Mouse (Mus musculus) midbrain, postnatal 0 days (tissue): ENCODE results near the gene Mroh3. TPM values are rescaled to one million over a fixed set of nuclear protein-coding genes. Genes with fewer than 3 reads are reported as not detected.

Experiments used
- ATAC-seq: fragments of 200-750 bp; cut with Nextera tagmentation; 2 replicates; pipeline ENCODE4 v1.8.0; 2017; ENCODE audit warnings: moderate number of reproducible peaks, mild to moderate bottlenecking, moderate TSS enrichment, moderate library complexity; ENCODE audit not compliant: low FRiP score
- DNase-seq: peaks from one replicate; pipeline ENCODE4 v3.0.0-alpha.2; 2015; ENCODE audit warnings: low spot score
- H3K27ac ChIP-seq: fragments of 300-500 bp; sonication (generic); 2 replicates; pipeline ENCODE4 v1.5.1; 2014; ENCODE audit warnings: low read depth, mild to moderate bottlenecking, low read length, mixed read lengths
- H3K27me3 ChIP-seq: fragments of 300-500 bp; sonication (generic); 2 replicates; pipeline ENCODE4 v1.6.1; 2014; ENCODE audit warnings: low read length, control low read depth, mixed read lengths; ENCODE audit not compliant: insufficient read depth
- H3K36me3 ChIP-seq: fragments of 300-500 bp; sonication (generic); 2 replicates; pipeline ENCODE4 v1.6.1; 2014; ENCODE audit warnings: low read length, control low read depth, mixed read lengths; ENCODE audit not compliant: insufficient read depth
- H3K4me1 ChIP-seq: fragments of 300-500 bp; sonication (generic); 2 replicates; pipeline ENCODE4 v1.6.1; 2014; ENCODE audit warnings: mild to moderate bottlenecking, control low read depth, antibody characterized with exemption, low read length, mixed read lengths; ENCODE audit not compliant: insufficient read depth
- H3K4me2 ChIP-seq: fragments of 300-500 bp; sonication (generic); 2 replicates; pipeline ENCODE4 v1.6.1; 2014; ENCODE audit warnings: low read depth, mild to moderate bottlenecking, low read length, mixed read lengths; ENCODE audit not compliant: poor library complexity, severe bottlenecking
- H3K4me3 ChIP-seq: fragments of 300-500 bp; sonication (generic); 2 replicates; pipeline ENCODE4 v1.5.1; 2014; ENCODE audit warnings: low read depth, mild to moderate bottlenecking, low read length, moderate library complexity
- H3K9ac ChIP-seq: fragments of 300-500 bp; sonication (generic); replicated peaks from 2 replicates; pipeline ENCODE4 v1.6.1; 2014; ENCODE audit warnings: mild to moderate bottlenecking, low read length, moderate library complexity, mixed read lengths; ENCODE audit not compliant: poor library complexity, severe bottlenecking
- H3K9me3 ChIP-seq: fragments of 300-500 bp; sonication (generic); 2 replicates; pipeline ENCODE4 v1.6.1; 2016; ENCODE audit warnings: low read length, control low read depth
- CTCF ChIP-seq: IDR thresholded peaks from 2 replicates; pipeline ENCODE4 v1.5.1; 2016; ENCODE audit warnings: antibody characterized with exemption, mild to moderate bottlenecking
- WGBS: fragments of 180-500 bp; shearing (Covaris S2); extraction: QIAGEN DNeasy Blood & Tissue Kit; methylation state at CpG from one replicate; pipeline ENCODE4 v1.1.7; 2014; 5-methylcytosine and 5-hydroxymethylcytosine counted together
- polyA plus RNA-seq: library from polyadenylated mRNA; unstranded; fragments of >200 nt; fragmentation: Nextera tagmentation; extraction: Ambion mirVana; gene quantifications from 2 replicates; pipeline ENCODE4 v1.2.1, GENCODE M21; 2015
- total RNA-seq: library from RNA; depleted of rRNA; stranded (reverse); fragments of >200 nt; gene quantifications from 2 replicates; pipeline ENCODE4 v1.2.3, GENCODE M21; 2014

The Mroh3 gene
- total and polyA plus RNA-seq, 2 experiments from 2014 or later = 0.27 TPM; not detected in 1

- H3K4me1 ChIP-seq = peaks cover 66% of the 10 kb centered on the region
- no peak overlapping the region for H3K4me3 ChIP-seq
- no peaks in the 10 kb centered on the region for H3K36me3 ChIP-seq
- H3K9me3 ChIP-seq = no peaks in the 10 kb centered on the region
- no peak for ATAC-seq
- 26% methylated on average over 10 of the region's 10 CpGs for WGBS
- no peak overlapping the region; the same call in 1 of the 2 replicates for H3K27ac ChIP-seq
- H3K4me2 ChIP-seq = peak overlapping the region; percentile 35
- H3K27me3 ChIP-seq = no peaks in the 10 kb centered on the region
- TF ChIP-seq CTCF = no peak
- H3K9ac ChIP-seq = 0 out of 2 replicates have a peak overlapping the region, but pooled peaks have one; percentile 24
- no peak for DNase-seq
Observed at GRCm38 (mm10) chr1:136138191-136138830, 74.3 kb downstream of the Mroh3 start.

- H3K27me3 ChIP-seq = no peaks in the 10 kb centered on the region
- 0% methylated on average over 4 of the region's 4 CpGs for WGBS
- H3K9ac ChIP-seq = 0 out of 2 replicates have a peak overlapping the region, but pooled peaks have one; percentile 24
Observed at GRCm38 (mm10) chr1:136137575-136137974, 75.1 kb downstream of the Mroh3 start.

DNA sequence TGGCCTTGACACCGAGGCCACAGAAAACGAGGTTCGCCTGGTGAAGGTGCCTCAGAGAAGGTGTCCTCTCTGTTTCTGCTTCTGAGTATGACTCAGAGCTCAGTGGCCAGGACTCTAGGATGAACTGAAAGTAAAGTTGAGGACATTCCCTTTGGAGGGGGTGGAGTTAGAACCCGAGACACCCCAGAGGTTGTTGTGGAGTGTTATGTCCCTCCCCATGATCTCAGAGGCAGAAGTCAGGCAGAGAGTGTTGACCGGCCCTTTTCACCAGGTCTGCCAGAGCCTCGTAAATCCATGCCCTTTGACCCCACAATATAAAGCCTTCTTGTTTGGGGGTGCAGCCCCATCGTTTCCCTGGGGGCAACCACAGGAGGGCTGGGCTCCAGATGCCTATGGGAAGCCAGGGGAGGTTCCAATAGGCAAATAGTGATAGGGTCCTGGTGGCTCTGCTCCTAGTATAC lies 75.5 kb downstream of the Mroh3 start:
- Histone ChIP-seq H3K9ac (no peak overlapping the region), H3K4me2 (peak overlapping the region; percentile 35), H3K9me3 (no peaks in the 10 kb centered on the region), H3K36me3 (no peaks in the 10 kb centered on the region), H3K4me3 (no peak overlapping the region), H3K27me3 (no peaks in the 10 kb centered on the region), H3K4me1 (peaks cover 54% of the 10 kb centered on the region), H3K27ac (no peak overlapping the region; the same call in 1 of the 2 replicates)
- DNase-seq = no peak
- TF ChIP-seq CTCF = no peak
- WGBS = 31% methylated on average over 7 of the region's 7 CpGs
- no peak for ATAC-seq

More at GRCm38 (mm10) chr1:136137575-136137974, 75.1 kb downstream of the Mroh3 start:
- no peak overlapping the region for H3K27ac ChIP-seq
- ATAC-seq = no peak
- peak overlapping the region; percentile 35 for H3K4me2 ChIP-seq
- no peak for TF ChIP-seq CTCF
- no peak overlapping the region for H3K4me3 ChIP-seq
- H3K4me1 ChIP-seq = peaks cover 59% of the 10 kb centered on the region
- no peaks in the 10 kb centered on the region for H3K9me3 ChIP-seq
- peak; percentile 84 for DNase-seq
- no peaks in the 10 kb centered on the region for H3K36me3 ChIP-seq

DNA sequence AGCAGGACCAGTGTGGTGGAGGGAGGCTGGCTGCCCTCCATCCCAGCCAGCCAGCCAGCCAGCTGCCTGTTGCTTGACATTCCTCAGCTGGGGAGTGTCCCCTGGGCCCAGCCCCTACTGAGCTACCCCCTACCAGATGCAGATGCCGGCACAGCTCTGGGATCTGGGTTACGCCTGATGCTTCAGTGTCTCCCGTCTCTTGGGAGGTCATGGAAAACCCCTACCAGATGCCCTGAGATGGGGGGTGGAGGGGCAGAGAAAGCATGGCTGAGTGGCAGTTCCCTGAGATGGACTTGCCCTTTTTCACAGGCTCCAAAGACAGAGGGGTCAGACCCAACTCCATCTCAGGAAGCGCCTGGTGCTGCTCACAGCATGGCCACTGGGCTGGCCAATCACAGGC lies 76.1 kb downstream of the Mroh3 start:
- Histone ChIP-seq H3K36me3 (no peaks in the 10 kb centered on the region), H3K27ac (no peak overlapping the region), H3K9ac (no peak overlapping the region; the same call in 1 of the 2 replicates), H3K4me3 (no peak overlapping the region), H3K4me2 (peak overlapping the region; percentile 35; the same call in 1 of the 2 replicates), H3K9me3 (no peaks in the 10 kb centered on the region), H3K27me3 (no peaks in the 10 kb centered on the region), H3K4me1 (peaks cover 50% of the 10 kb centered on the region)
- DNase-seq (no peak), ATAC-seq (no peak)
- WGBS = 45% methylated on average over 4 of the region's 4 CpGs
- no peak for TF ChIP-seq CTCF

DNA sequence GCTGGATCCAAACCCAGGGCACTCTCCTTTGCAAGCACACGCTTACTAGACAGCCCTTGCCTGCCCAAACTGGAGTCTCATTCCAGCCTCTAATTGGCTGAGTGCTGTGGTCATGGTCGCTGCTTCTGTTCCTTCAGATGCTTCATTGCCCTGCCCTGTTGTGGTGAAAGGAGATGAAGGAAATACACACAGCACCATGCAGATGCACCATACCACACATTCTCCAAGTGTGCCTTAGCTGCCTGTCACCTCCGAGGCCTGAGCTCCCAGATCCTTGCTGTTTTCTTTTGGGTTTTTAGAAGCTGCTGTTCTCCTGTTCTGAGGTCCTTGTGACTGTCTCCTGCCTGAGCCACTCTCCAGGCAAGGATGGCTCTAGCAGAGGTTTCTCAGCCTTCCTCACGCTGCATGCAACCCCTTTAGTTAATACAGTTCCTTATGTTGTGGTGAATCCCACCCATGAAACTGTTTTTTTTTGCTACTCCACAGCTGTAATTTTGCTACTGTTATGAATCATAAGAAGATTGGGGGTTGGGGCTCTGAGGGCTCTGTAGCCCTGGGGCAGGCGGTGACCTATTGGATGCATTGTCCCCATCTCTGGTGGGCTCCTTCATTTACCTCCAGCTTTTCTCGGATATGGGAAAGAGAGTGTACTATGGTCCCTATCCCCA lies 76.7 kb downstream of the Mroh3 start:
- ATAC-seq = no peak
- Histone ChIP-seq H3K4me2 (peak overlapping the region; percentile 71), H3K9me3 (no peaks in the 10 kb centered on the region), H3K9ac (no peak overlapping the region; the same call in 1 of the 2 replicates), H3K4me3 (no peak overlapping the region), H3K27me3 (no peaks in the 10 kb centered on the region), H3K36me3 (no peaks in the 10 kb centered on the region), H3K4me1 (peaks cover 50% of the 10 kb centered on the region), H3K27ac (no peak overlapping the region; the same call in 1 of the 2 replicates)
- 70% methylated on average over 6 of the region's 6 CpGs for WGBS
- DNase-seq = no peak
- no peak for TF ChIP-seq CTCF

- H3K4me3 ChIP-seq = no peak overlapping the region
Observed at GRCm38 (mm10) chr1:136135046-136135445, 77.6 kb downstream of the Mroh3 start.

More at GRCm38 (mm10) chr1:136135046-136135445, 77.6 kb downstream of the Mroh3 start:
- peak overlapping the region; percentile 71 for H3K4me2 ChIP-seq
- H3K9me3 ChIP-seq = no peaks in the 10 kb centered on the region
- no peak for TF ChIP-seq CTCF
- ATAC-seq (no peak), DNase-seq (no peak)
- H3K27me3 ChIP-seq = no peaks in the 10 kb centered on the region
- no peaks in the 10 kb centered on the region for H3K36me3 ChIP-seq
- WGBS = 73% methylated on average over 1 of the region's 1 CpGs
- H3K27ac ChIP-seq = no peak overlapping the region
- peaks cover 47% of the 10 kb centered on the region for H3K4me1 ChIP-seq
- H3K9ac ChIP-seq = no peak overlapping the region
